Mouse (Mus musculus): ENCODE measurements around the gene Tusc2. TPM values are rescaled to one million over a fixed set of nuclear protein-coding genes. Genes with fewer than 3 reads are reported as not detected.
"Not testable (repeated sequence)": the region's sequence is repeated elsewhere in the genome, so short reads cannot be mapped to it uniquely, and the experiment has no call there.

Gene Tusc2
- polyA plus RNA-seq, 1 experiment from 2014 or later, result 38.2 TPM

DNA sequence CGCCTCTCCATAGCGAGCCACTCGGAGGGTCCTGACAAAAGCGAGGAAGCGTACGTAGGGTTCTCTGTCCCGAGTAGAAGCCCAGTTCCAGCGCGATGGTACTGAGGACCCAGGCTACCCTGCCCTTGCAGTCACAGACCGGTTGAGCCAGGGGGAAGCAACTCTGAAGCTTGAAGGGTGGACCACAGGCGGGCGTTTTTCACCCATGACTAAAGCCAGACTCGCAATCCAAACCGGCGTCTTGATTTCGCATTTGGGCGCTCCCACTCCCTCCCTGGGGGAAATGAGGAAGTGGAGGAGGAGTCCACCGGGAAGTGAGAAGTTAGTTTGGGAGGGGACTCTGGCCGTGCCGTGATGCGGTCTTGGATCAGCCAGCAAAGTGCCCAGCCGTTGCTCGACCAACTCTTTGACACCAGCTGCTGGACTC, 8.0 kb upstream of the Tusc2 start:
- ATAC-seq (ENCODE audit: insufficient read depth) (peak; percentile 12), DNase-seq (peak; percentile 79)
- Histone ChIP-seq H3K4me3 (ENCODE audit: low read depth, low read length) (peak overlapping the region; percentile 68), H3K27ac (ENCODE audit: low read depth) (peak overlapping the region; percentile 98), H3K36me3 (ENCODE audit: insufficient read depth) (peaks cover 39% of the 10 kb centered on the region), H3K27me3 (ENCODE audit: insufficient read depth, low read length) (no peaks in the 10 kb centered on the region), H3K9ac (peak overlapping the region; percentile 76), H3K4me1 (ENCODE audit: insufficient read depth) (peaks cover 30% of the 10 kb centered on the region), H3K9me3 (ENCODE audit: low read depth, low read length) (no peaks in the 10 kb centered on the region), H3K4me2 (peak overlapping the region; percentile 97)
- TF ChIP-seq CTCF (IDR thresholded peaks at IDR 0.05; ENCODE audit: low read depth), result no peak
- WGBS, result under 1% methylated on average over 23 of the region's 23 CpGs

- H3K36me3 ChIP-seq (ENCODE audit: insufficient read depth), result peaks cover 46% of the 10 kb centered on the region
- H3K4me3 ChIP-seq (ENCODE audit: low read depth, low read length), result peak overlapping the region; percentile 68
- H3K4me1 ChIP-seq (ENCODE audit: insufficient read depth), result peaks cover 30% of the 10 kb centered on the region
- no peak for TF ChIP-seq CTCF (IDR thresholded peaks at IDR 0.05; ENCODE audit: low read depth)
- H3K27me3 ChIP-seq (ENCODE audit: insufficient read depth, low read length), result no peaks in the 10 kb centered on the region
- DNase-seq, result no peak
- peak overlapping the region; percentile 98; the same call in 1 of the 2 replicates for H3K27ac ChIP-seq (ENCODE audit: low read depth)
- peak overlapping the region; percentile 76 for H3K9ac ChIP-seq
- peak overlapping the region; percentile 97 for H3K4me2 ChIP-seq
- no peak for ATAC-seq (ENCODE audit: insufficient read depth)
- no peaks in the 10 kb centered on the region for H3K9me3 ChIP-seq (ENCODE audit: low read depth, low read length)
- 28% methylated on average over 2 of the region's 2 CpGs for WGBS
These were observed 7.4 kb upstream of the Tusc2 start for GRCm38 (mm10) chr9:107555701-107556100.

- ATAC-seq (ENCODE audit: insufficient read depth), result no peak
- Histone ChIP-seq H3K27ac (ENCODE audit: low read depth) (no peak overlapping the region), H3K4me1 (ENCODE audit: insufficient read depth) (peaks cover 26% of the 10 kb centered on the region), H3K4me2 (peak overlapping the region; percentile 97), H3K36me3 (ENCODE audit: insufficient read depth) (peaks cover 52% of the 10 kb centered on the region), H3K4me3 (ENCODE audit: low read depth, low read length) (peak overlapping the region; percentile 68), H3K9ac (no peak overlapping the region; the same call in 1 of the 2 replicates), H3K27me3 (ENCODE audit: insufficient read depth, low read length) (no peaks in the 10 kb centered on the region), H3K9me3 (ENCODE audit: low read depth, low read length) (no peaks in the 10 kb centered on the region)
- TF ChIP-seq CTCF (IDR thresholded peaks at IDR 0.05; ENCODE audit: low read depth), result no peak
- WGBS, result 60% methylated on average over 3 of the region's 3 CpGs
- DNase-seq, result no peak
These were observed 6.7 kb upstream of the Tusc2 start for GRCm38 (mm10) chr9:107556346-107556745.

DNA sequence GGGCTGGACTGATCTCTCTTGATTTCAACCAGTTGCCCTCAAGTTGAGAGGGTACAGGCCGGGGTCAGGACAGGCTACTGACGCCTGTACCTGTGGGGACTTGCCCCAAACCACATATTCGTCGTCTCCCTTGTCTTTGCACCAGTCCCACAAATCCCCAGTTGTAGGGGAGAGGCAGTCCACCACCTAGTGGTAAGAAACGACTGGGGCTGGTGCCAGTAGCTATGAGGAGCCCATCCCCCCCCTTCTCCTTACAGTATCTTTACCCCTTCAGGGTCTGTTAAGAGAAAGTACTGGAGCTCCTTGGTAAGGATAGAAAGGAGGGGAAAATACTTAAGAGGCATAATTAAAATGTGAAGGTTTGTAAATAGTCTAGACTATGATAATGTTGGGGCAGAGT, 2.5 kb downstream of the Tusc2 start:
- Histone ChIP-seq H3K36me3 (ENCODE audit: insufficient read depth) (peaks cover 41% of the 10 kb centered on the region), H3K4me1 (ENCODE audit: insufficient read depth) (peaks cover 18% of the 10 kb centered on the region), H3K4me2 (peak overlapping the region; percentile 50), H3K4me3 (ENCODE audit: low read depth, low read length) (peak overlapping the region; percentile 11)
- not testable (repeated sequence) for DNase-seq; ATAC-seq (ENCODE audit: insufficient read depth); H3K9ac ChIP-seq; H3K27ac ChIP-seq (ENCODE audit: low read depth); H3K9me3 ChIP-seq (ENCODE audit: low read depth, low read length); H3K27me3 ChIP-seq (ENCODE audit: insufficient read depth, low read length)
- peak; percentile 41 for TF ChIP-seq CTCF (IDR thresholded peaks at IDR 0.05; ENCODE audit: low read depth)
- WGBS, result 43% methylated on average over 5 of the region's 5 CpGs

DNA sequence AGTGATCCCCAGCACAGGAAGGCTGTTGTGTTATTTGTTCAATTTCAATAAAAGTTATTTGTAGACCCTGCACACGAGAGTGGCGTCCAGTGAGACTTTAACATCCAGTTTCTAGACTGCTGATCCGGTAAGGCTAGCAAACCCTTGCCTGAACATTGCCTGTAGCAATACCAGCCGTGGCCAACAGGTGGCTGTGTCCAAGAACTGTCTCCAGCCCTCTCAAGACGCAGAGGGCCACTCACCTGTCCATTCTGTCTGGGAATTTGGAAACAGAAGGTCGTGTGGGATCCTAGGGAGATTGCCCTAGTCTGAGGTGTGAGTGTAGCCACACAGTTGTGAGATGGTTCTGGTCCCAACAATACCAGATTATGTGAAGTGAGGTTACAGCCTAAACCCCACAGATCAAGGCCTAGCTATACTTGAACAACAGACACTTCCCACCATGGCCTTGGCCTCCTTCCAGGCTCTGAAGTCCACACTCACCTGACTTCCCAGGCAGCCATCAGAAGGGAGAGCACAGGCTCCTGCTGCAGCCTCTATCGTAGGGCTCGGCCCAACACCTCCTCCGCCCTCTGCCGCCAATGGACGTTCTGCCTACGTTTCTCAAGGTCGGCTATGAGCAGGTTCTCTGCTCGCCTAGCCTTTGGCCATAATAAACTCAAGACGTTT, 3.1 kb downstream of the Tusc2 start:
- H3K36me3 ChIP-seq (ENCODE audit: insufficient read depth), result peaks cover 41% of the 10 kb centered on the region
- DNase-seq, result peak; percentile 91
- no peaks in the 10 kb centered on the region for H3K27me3 ChIP-seq (ENCODE audit: insufficient read depth, low read length)
- H3K4me3 ChIP-seq (ENCODE audit: low read depth, low read length), result peak overlapping the region; percentile 13; the same call in 1 of the 2 replicates
- WGBS, result 51% methylated on average over 15 of the region's 15 CpGs
- no peak for ATAC-seq (ENCODE audit: insufficient read depth)
- H3K9me3 ChIP-seq (ENCODE audit: low read depth, low read length), result no peaks in the 10 kb centered on the region
- peaks cover 24% of the 10 kb centered on the region for H3K4me1 ChIP-seq (ENCODE audit: insufficient read depth)
- peak overlapping the region; percentile 80 for H3K27ac ChIP-seq (ENCODE audit: low read depth)
- no peak overlapping the region for H3K9ac ChIP-seq
- peak overlapping the region; percentile 50 for H3K4me2 ChIP-seq
- TF ChIP-seq CTCF (IDR thresholded peaks at IDR 0.05; ENCODE audit: low read depth), result peak; percentile 91

GRCm38 (mm10) chr9:107566855-107567254, 3.8 kb downstream of the Tusc2 start:
- H3K27me3 ChIP-seq (ENCODE audit: insufficient read depth, low read length), result no peaks in the 10 kb centered on the region
- peak overlapping the region; percentile 65 for H3K4me2 ChIP-seq
- peak overlapping the region; percentile 13; the same call in 1 of the 2 replicates for H3K4me3 ChIP-seq (ENCODE audit: low read depth, low read length)
- peaks cover 28% of the 10 kb centered on the region for H3K4me1 ChIP-seq (ENCODE audit: insufficient read depth)
- no peak overlapping the region for H3K9ac ChIP-seq
- ATAC-seq (ENCODE audit: insufficient read depth), result no peak
- TF ChIP-seq CTCF (IDR thresholded peaks at IDR 0.05; ENCODE audit: low read depth), result no peak; the same call in 1 of the 2 replicates
- H3K36me3 ChIP-seq (ENCODE audit: insufficient read depth), result peaks cover 41% of the 10 kb centered on the region
- no peaks in the 10 kb centered on the region for H3K9me3 ChIP-seq (ENCODE audit: low read depth, low read length)
- H3K27ac ChIP-seq (ENCODE audit: low read depth), result peak overlapping the region; percentile 92
- DNase-seq, result peak; percentile 67
- WGBS, result 57% methylated on average over 3 of the region's 3 CpGs

GRCm38 (mm10) chr9:107567702-107568319, 4.8 kb downstream of the Tusc2 start, which contains the start of gene Hyal2:
TSS of gene Hyal2 (plus strand) at chr9:107567945.
- H3K36me3 ChIP-seq (ENCODE audit: insufficient read depth), result peaks cover 42% of the 10 kb centered on the region
- peak within 1 kb of the TSS; percentile 92 for H3K27ac ChIP-seq (ENCODE audit: low read depth)
- H3K9ac ChIP-seq, result peak within 1 kb of the TSS; percentile 89
- H3K4me3 ChIP-seq (ENCODE audit: low read depth, low read length), result peak within 1 kb of the TSS; percentile 84
- WGBS, result 7% methylated on average over 18 of the region's 18 CpGs
- TF ChIP-seq CTCF (IDR thresholded peaks at IDR 0.05; ENCODE audit: low read depth), result no peak
- DNase-seq, result no peak
- H3K4me1 ChIP-seq (ENCODE audit: insufficient read depth), result peaks cover 28% of the 10 kb centered on the region
- ATAC-seq (ENCODE audit: insufficient read depth), result no peak; the same call in 1 of the 2 replicates
- peak within 1 kb of the TSS; percentile 65 for H3K4me2 ChIP-seq
- no peaks in the 10 kb centered on the region for H3K9me3 ChIP-seq (ENCODE audit: low read depth, low read length)
- H3K27me3 ChIP-seq (ENCODE audit: insufficient read depth, low read length), result no peaks in the 10 kb centered on the region

Measured in lung, embryonic 14.5 days (tissue).